Mouse (Mus musculus): ENCODE measurements at regions not wholly inside any gene's neighbourhood (a gene's known extent, or its start where the extent isn't known, plus 50 kb on each side); places are given as distances from the start of the nearest gene placed in this dataset.

GRCm38 (mm10) chr9:47440128-47440527 lies 89.8 kb upstream of the Cadm1 start:
- DNase-seq = no peak

DNA sequence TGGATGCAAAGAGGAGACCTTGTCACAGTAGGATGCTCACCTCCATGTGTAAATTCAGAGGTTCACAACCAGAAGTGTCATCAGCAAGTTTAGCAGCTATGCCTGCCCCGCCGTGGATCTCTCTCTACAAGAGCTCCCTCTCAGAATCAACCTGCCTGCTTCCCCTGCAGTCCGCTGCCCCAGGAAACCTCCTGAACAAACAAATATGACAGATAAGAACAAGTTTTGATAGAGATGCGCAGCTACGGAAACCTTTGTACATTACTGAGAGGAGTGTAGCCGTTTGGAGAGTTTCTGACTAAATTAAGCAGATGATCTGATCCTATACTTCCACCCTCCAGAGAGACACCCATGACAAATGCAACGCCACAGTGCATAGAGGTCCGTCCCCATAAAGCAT lies 88.8 kb upstream of the Cadm1 start:
- DNase-seq = no peak

GRCm38 (mm10) chr9:47444168-47444567 lies 85.8 kb upstream of the Cadm1 start:
- no peak for DNase-seq

- DNase-seq = no peak
Measured at GRCm38 (mm10) chr9:47444752-47445151, 85.2 kb upstream of the Cadm1 start.

DNA sequence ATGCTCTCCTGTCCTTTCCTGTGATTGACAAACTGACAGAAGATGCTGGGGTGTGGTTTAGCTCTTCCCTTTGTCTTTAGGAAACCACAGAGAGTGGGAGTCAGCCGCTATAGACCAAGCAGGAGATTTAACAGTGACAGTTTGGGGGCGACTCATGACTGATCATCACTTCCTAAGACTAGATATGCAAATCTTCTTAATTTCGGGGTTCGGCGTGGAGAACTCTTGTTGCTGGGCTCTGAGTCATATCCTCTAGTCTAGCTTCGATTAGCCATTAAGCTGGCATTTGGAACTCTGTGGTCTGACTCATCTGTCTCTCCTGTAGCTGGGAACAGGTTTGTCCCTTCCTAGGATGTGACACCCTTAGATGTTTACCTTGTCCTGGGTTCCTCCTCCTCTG lies 84.6 kb upstream of the Cadm1 start:
- DNase-seq = no peak

- no peak for DNase-seq
Measured at GRCm38 (mm10) chr9:47452752-47453151, 77.2 kb upstream of the Cadm1 start.

DNA sequence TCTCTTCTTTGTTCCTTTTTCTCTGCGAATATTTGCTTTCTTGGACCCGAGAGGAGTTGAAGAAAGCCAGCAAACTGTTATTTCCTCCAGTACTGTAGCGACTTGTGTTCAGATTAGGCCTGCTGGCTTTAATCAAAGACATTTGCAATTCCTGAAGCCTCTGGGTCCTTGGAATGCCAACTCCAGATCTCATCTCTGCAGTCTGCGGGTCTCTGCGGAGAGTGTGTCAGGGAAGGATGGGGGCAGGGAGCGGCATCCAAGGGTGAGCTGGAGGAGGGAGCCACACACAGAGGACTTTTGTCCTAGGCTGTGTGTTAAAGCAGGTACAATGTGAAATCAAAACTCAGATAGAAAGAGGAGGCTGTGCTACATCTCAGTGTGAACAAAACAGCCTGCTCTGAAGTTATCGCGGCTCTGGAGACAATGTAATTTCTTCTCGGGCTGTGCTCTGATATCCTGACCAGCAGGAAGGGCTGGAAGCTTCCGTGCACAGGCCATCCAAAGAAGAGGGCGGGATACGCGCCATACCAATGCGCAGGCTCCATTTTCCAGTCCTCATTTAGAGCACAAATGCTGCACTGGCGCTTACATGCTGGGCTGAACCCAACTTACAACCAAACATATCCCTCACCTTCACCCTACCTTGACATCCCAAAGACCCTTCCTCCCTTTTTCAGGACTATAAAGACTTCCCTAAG lies 71.1 kb upstream of the Cadm1 start:
- DNase-seq = peak; percentile 12

GRCm38 (mm10) chr9:47459461-47460049 lies 70.4 kb upstream of the Cadm1 start:
- no peak for DNase-seq

DNA sequence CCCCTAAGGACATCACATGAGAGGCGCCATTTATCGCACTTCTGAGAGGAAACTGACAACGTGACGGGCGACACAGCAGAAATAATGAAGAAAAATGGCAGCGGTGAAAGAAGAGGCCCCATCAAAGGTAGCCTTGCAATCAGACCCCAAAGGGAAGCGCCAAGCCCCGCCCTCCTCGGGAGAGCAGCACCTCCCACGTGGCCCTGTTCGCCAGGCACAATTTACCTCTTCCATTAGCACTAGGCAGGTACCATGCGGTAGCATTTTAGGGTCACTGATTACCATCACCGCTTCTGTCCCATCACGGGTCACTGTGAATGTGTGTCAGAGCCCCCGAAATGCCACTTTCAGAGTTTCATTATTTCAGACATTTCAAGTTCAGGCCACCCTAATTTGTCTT lies 69.7 kb upstream of the Cadm1 start:
- no peak for DNase-seq

- no peak for DNase-seq
Measured at GRCm38 (mm10) chr9:47461915-47462314, 68.1 kb upstream of the Cadm1 start.

GRCm38 (mm10) chr9:47466767-47467166 lies 63.2 kb upstream of the Cadm1 start:
- DNase-seq = no peak

GRCm38 (mm10) chr9:47467815-47468214 lies 62.2 kb upstream of the Cadm1 start:
- DNase-seq = no peak

DNA sequence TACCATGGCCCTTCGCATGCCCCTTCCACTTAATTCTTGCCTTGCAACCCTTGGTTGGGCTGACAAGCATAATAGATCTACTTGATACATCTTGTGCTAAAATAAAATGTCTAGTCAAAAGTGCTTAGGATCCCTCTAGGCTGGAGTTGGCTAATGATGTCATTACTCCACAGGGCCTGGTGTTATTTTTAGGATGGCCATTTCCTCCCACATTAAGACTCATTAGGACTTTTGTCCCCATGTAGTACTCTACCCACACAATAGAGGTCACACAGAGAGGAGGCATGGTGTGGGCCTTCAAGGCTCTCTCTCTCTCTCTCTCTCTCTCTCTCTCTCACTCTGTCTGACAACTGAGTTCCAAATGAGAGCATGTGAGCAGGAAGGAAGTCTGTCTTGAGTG lies 60.4 kb upstream of the Cadm1 start:
- no peak for DNase-seq

GRCm38 (mm10) chr9:47470741-47471140 lies 59.2 kb upstream of the Cadm1 start:
- no peak for DNase-seq

GRCm38 (mm10) chr9:47471767-47472420 lies 58.1 kb upstream of the Cadm1 start:
- DNase-seq = peak; percentile 31

- DNase-seq = no peak
Measured at GRCm38 (mm10) chr9:47473776-47474365, 56.1 kb upstream of the Cadm1 start.

DNA sequence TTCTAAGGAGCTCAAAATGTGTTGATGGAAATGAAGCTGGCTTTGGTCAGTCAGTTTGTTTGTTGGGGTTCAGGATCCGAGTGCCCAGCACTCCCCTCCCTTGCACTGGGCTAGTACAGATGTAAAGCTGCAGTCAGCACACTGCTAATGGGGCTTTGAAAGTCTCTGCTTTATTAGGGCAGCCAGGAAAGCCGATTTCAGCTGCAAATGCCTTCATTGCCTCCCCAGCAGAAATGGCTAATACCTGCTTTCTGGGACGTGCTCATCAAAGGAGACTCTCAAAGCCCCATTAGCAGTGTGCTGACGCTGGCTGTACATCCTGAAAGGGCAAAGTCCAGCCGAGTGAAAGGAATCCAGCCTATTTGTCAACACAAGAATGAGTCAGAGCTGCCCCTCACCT lies 55.2 kb upstream of the Cadm1 start:
- DNase-seq = no peak

- DNase-seq = no peak
Measured at GRCm38 (mm10) chr9:47477889-47478288, 52.1 kb upstream of the Cadm1 start.

Data from heart, postnatal 4 days (tissue).